Mouse (Mus musculus): ENCODE measurements around the gene Tmem116. TPM values are rescaled to one million over a fixed set of nuclear protein-coding genes. Genes with fewer than 3 reads are reported as not detected.
"Not testable (repeated sequence)": the region's sequence is repeated elsewhere in the genome, so short reads cannot be mapped to it uniquely, and the experiment has no call there.

Tmem116 gene
- total and polyA plus RNA-seq, 2 experiments = 0.20 TPM; not detected in 1

DNA sequence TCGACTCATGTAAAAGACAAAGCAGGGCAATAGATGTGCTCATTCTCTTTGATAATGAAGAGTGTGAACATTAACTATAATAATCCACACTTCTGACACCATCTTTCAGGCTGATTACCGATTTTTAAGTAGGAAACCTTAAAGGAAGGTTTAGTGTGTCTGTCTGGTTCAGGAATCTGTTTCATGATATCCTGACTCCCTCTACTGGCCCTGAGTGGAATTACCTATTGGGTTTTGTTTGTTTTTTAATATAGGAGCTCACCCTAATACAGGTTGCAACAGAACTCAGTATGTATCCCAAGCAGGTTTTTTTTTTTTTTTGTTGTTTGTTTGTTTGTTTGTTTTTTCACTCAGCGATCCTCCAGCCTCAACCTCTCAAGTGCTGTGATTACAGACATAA lies 26.0 kb downstream of the Tmem116 start:
- Histone ChIP-seq H3K9ac (ENCODE audit: low read depth, low read length) (no peak overlapping the region), H3K4me3 (ENCODE audit: insufficient read depth, low read depth, low read length) (no peak overlapping the region), H3K4me1 (ENCODE audit: control insufficient read depth, insufficient read depth, low read length) (no peaks in the 10 kb centered on the region), H3K27ac (replicated peaks; ENCODE audit: insufficient read depth, low read depth, low read length) (no peak overlapping the region), H3K79me2 (ENCODE audit: control insufficient read depth, insufficient read depth, low read length) (no peaks in the 10 kb centered on the region), H3K27me3 (ENCODE audit: control insufficient read depth, insufficient read depth, low read length) (no peaks in the 10 kb centered on the region), H3K36me3 (ENCODE audit: control insufficient read depth, insufficient read depth, low read length) (no peaks in the 10 kb centered on the region)
- TF ChIP-seq CTCF (IDR thresholded peaks at IDR 0.05; ENCODE audit: low read depth, low read length) (peak; percentile 31), POLR2A (IDR thresholded peaks at IDR 0.05; ENCODE audit: extremely low read depth, insufficient read depth, low read length) (no peak)
- 35% methylated on average over 3 of the region's 3 CpGs for WGBS
- peak; percentile 61 for DNase-seq (ENCODE audit: extremely low read depth, low read depth, low spot score)

GRCm38 (mm10) chr5:121484801-121485200 lies 33.1 kb downstream of the Tmem116 start:
- no peaks in the 10 kb centered on the region for H3K4me1 ChIP-seq (ENCODE audit: control insufficient read depth, insufficient read depth, low read length)
- peak; percentile 8 for DNase-seq (ENCODE audit: extremely low read depth, low read depth, low spot score)
- H3K36me3 ChIP-seq (ENCODE audit: control insufficient read depth, insufficient read depth, low read length) = no peaks in the 10 kb centered on the region
- H3K79me2 ChIP-seq (ENCODE audit: control insufficient read depth, insufficient read depth, low read length) = no peaks in the 10 kb centered on the region
- H3K9ac ChIP-seq (ENCODE audit: low read depth, low read length) = no peak overlapping the region
- H3K27ac ChIP-seq (replicated peaks; ENCODE audit: insufficient read depth, low read depth, low read length) = no peak overlapping the region
- no peaks in the 10 kb centered on the region for H3K27me3 ChIP-seq (ENCODE audit: control insufficient read depth, insufficient read depth, low read length)
- no peak overlapping the region for H3K4me3 ChIP-seq (ENCODE audit: insufficient read depth, low read depth, low read length)
- TF ChIP-seq POLR2A (IDR thresholded peaks at IDR 0.05; ENCODE audit: extremely low read depth, insufficient read depth, low read length) (no peak), CTCF (IDR thresholded peaks at IDR 0.05; ENCODE audit: low read depth, low read length) (no peak)
- 30% methylated on average over 5 of the region's 5 CpGs for WGBS

GRCm38 (mm10) chr5:121493305-121493704 lies 41.6 kb downstream of the Tmem116 start:
- H3K36me3 ChIP-seq (ENCODE audit: control insufficient read depth, insufficient read depth, low read length) = no peaks in the 10 kb centered on the region
- no peak overlapping the region for H3K9ac ChIP-seq (ENCODE audit: low read depth, low read length)
- no peaks in the 10 kb centered on the region for H3K27me3 ChIP-seq (ENCODE audit: control insufficient read depth, insufficient read depth, low read length)
- H3K27ac ChIP-seq (replicated peaks; ENCODE audit: insufficient read depth, low read depth, low read length) = no peak overlapping the region
- WGBS = 74% methylated on average over 8 of the region's 8 CpGs
- no peak for DNase-seq (ENCODE audit: extremely low read depth, low read depth, low spot score)
- no peak overlapping the region for H3K4me3 ChIP-seq (ENCODE audit: insufficient read depth, low read depth, low read length)
- H3K4me1 ChIP-seq (ENCODE audit: control insufficient read depth, insufficient read depth, low read length) = no peaks in the 10 kb centered on the region
- H3K79me2 ChIP-seq (ENCODE audit: control insufficient read depth, insufficient read depth, low read length) = no peaks in the 10 kb centered on the region
- TF ChIP-seq CTCF (IDR thresholded peaks at IDR 0.05; ENCODE audit: low read depth, low read length) (no peak), POLR2A (IDR thresholded peaks at IDR 0.05; ENCODE audit: extremely low read depth, insufficient read depth, low read length) (no peak)

GRCm38 (mm10) chr5:121500719-121501118 lies 49.0 kb downstream of the Tmem116 start:
- DNase-seq (ENCODE audit: extremely low read depth, low read depth, low spot score) = no peak
- no peak overlapping the region for H3K27ac ChIP-seq (replicated peaks; ENCODE audit: insufficient read depth, low read depth, low read length)
- TF ChIP-seq POLR2A (IDR thresholded peaks at IDR 0.05; ENCODE audit: extremely low read depth, insufficient read depth, low read length) (no peak), CTCF (IDR thresholded peaks at IDR 0.05; ENCODE audit: low read depth, low read length) (no peak)
- H3K4me1 ChIP-seq (ENCODE audit: control insufficient read depth, insufficient read depth, low read length) = no peaks in the 10 kb centered on the region
- H3K36me3 ChIP-seq (ENCODE audit: control insufficient read depth, insufficient read depth, low read length) = no peaks in the 10 kb centered on the region
- WGBS = 47% methylated on average over 7 of the region's 7 CpGs
- H3K4me3 ChIP-seq (ENCODE audit: insufficient read depth, low read depth, low read length) = no peak overlapping the region
- no peaks in the 10 kb centered on the region for H3K27me3 ChIP-seq (ENCODE audit: control insufficient read depth, insufficient read depth, low read length)
- H3K79me2 ChIP-seq (ENCODE audit: control insufficient read depth, insufficient read depth, low read length) = no peaks in the 10 kb centered on the region
- H3K9ac ChIP-seq (ENCODE audit: low read depth, low read length) = no peak overlapping the region

GRCm38 (mm10) chr5:121501424-121501996 lies 49.8 kb downstream of the Tmem116 start:
- not testable (repeated sequence) for H3K4me1 ChIP-seq (ENCODE audit: control insufficient read depth, insufficient read depth, low read length); H3K79me2 ChIP-seq (ENCODE audit: control insufficient read depth, insufficient read depth, low read length); H3K36me3 ChIP-seq (ENCODE audit: control insufficient read depth, insufficient read depth, low read length); H3K27ac ChIP-seq (replicated peaks; ENCODE audit: insufficient read depth, low read depth, low read length); H3K27me3 ChIP-seq (ENCODE audit: control insufficient read depth, insufficient read depth, low read length); H3K9ac ChIP-seq (ENCODE audit: low read depth, low read length); H3K4me3 ChIP-seq (ENCODE audit: insufficient read depth, low read depth, low read length)
- DNase-seq (ENCODE audit: extremely low read depth, low read depth, low spot score) = peak; percentile 15
- 48% methylated on average over 10 of the region's 17 CpGs for WGBS

DNA sequence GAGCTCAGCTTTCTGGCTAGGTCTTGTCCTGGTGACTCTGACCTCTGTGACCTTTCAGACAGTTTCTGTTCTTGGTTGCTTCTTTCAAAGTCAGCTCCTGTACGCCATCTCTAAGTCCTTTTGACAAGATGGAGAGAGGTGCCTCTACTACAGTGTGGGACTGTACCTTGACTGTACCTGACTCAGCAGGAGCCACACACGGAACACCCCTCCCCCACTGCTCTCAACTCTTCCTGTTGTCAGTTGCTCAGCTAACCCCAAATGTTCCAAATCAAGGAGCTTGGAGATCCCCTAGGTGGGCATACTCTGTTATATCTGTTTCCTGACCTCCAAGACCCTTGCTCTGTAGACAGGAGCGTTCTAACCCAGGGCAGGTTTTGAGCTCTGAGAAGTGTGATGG lies 51.5 kb downstream of the Tmem116 start, which contains the start of gene Adam1b:
Gene Adam1b, minus strand, starts transcription at position 205 of the 400 bp plus-strand sequence.
- Histone ChIP-seq H3K27ac (replicated peaks; ENCODE audit: insufficient read depth, low read depth, low read length) (no peak within 1 kb of the TSS), H3K9ac (ENCODE audit: low read depth, low read length) (no peak within 1 kb of the TSS), H3K27me3 (ENCODE audit: control insufficient read depth, insufficient read depth, low read length) (no peaks in the 10 kb centered on the region), H3K36me3 (ENCODE audit: control insufficient read depth, insufficient read depth, low read length) (no peaks in the 10 kb centered on the region), H3K4me1 (ENCODE audit: control insufficient read depth, insufficient read depth, low read length) (no peaks in the 10 kb centered on the region), H3K4me3 (ENCODE audit: insufficient read depth, low read depth, low read length) (no peak within 1 kb of the TSS), H3K79me2 (ENCODE audit: control insufficient read depth, insufficient read depth, low read length) (no peaks in the 10 kb centered on the region)
- 88% methylated on average over 3 of the region's 3 CpGs for WGBS
- TF ChIP-seq POLR2A (IDR thresholded peaks at IDR 0.05; ENCODE audit: extremely low read depth, insufficient read depth, low read length) = no peak
- no peak for DNase-seq (ENCODE audit: extremely low read depth, low read depth, low spot score)

Data from liver, adult 2 months (tissue).